Mouse (Mus musculus) forebrain, embryonic 12.5 days (tissue): Measurements from ENCODE around the gene Gm2115. TPM values are rescaled to one million over a fixed set of nuclear protein-coding genes. Genes with fewer than 3 reads are reported as not detected.
A peak's percentile ranks its signal among the peaks of the same experiment; 100 is the strongest.

Experiments used
- ATAC-seq: fragments of 200-750 bp; cut with Nextera tagmentation; 2 replicates; pipeline ENCODE4 v1.8.0; 2017; ENCODE audit warnings: moderate TSS enrichment; ENCODE audit not compliant: low FRiP score
- H3K27ac ChIP-seq: fragments of 300-500 bp; sonication (generic); 2 replicates; pipeline ENCODE4 v1.5.1; 2016; ENCODE audit warnings: mild to moderate bottlenecking
- H3K27me3 ChIP-seq: fragments of 300-500 bp; sonication (generic); 2 replicates; pipeline ENCODE4 v1.6.1; 2016; ENCODE audit warnings: mild to moderate bottlenecking
- H3K36me3 ChIP-seq: fragments of 300-500 bp; sonication (generic); replicated peaks from 2 replicates; pipeline ENCODE4 v1.6.1; 2016; ENCODE audit warnings: mild to moderate bottlenecking
- H3K4me1 ChIP-seq: fragments of 300-500 bp; sonication (generic); 2 replicates; pipeline ENCODE4 v1.6.1; 2016
- H3K4me2 ChIP-seq: fragments of 300-500 bp; sonication (generic); 2 replicates; pipeline ENCODE4 v1.6.1; 2016; ENCODE audit warnings: mild to moderate bottlenecking, moderate library complexity
- H3K4me3 ChIP-seq: fragments of 300-500 bp; sonication (generic); replicated peaks from 2 replicates; pipeline ENCODE4 v1.5.1; 2016; ENCODE audit warnings: mild to moderate bottlenecking
- H3K9ac ChIP-seq: fragments of 300-500 bp; sonication (generic); 2 replicates; pipeline ENCODE4 v1.6.1; 2016; ENCODE audit warnings: mild to moderate bottlenecking
- H3K9me3 ChIP-seq: fragments of 300-500 bp; sonication (generic); 2 replicates; pipeline ENCODE4 v1.6.1; 2016
- WGBS: fragments of 180-500 bp; shearing (Covaris S2); methylation state at CpG from one replicate; pipeline ENCODE4 v1.1.7; 2016; 5-methylcytosine and 5-hydroxymethylcytosine counted together
- polyA plus RNA-seq: library from polyadenylated mRNA; unstranded; fragments of >200 nt; fragmentation: Nextera tagmentation; extraction: Ambion mirVana; gene quantifications from 2 replicates; pipeline ENCODE4 v1.2.1, GENCODE M21; 2016

Gm2115 gene
- polyA plus RNA-seq: 0.23 TPM in 2 replicates

GRCm38 (mm10) chr7:84528796-84529533 is at the start of gene Gm2115:
Gene Gm2115, plus strand, starts transcription at chr7:84528954.
- Histone ChIP-seq H3K9ac (peak within 1 kb of the TSS; percentile 58), H3K27ac (no peak within 1 kb of the TSS), H3K4me2 (peak within 1 kb of the TSS; percentile 96), H3K4me1 (peaks cover 7% of the 10 kb centered on the region), H3K9me3 (no peaks in the 10 kb centered on the region), H3K27me3 (peaks cover 29% of the 10 kb centered on the region), H3K4me3 (peak within 1 kb of the TSS; percentile 54), H3K36me3 (no peaks in the 10 kb centered on the region)
- ATAC-seq: peak; percentile 89
- 1% methylated on average over 52 of the region's 52 CpGs for WGBS

DNA sequence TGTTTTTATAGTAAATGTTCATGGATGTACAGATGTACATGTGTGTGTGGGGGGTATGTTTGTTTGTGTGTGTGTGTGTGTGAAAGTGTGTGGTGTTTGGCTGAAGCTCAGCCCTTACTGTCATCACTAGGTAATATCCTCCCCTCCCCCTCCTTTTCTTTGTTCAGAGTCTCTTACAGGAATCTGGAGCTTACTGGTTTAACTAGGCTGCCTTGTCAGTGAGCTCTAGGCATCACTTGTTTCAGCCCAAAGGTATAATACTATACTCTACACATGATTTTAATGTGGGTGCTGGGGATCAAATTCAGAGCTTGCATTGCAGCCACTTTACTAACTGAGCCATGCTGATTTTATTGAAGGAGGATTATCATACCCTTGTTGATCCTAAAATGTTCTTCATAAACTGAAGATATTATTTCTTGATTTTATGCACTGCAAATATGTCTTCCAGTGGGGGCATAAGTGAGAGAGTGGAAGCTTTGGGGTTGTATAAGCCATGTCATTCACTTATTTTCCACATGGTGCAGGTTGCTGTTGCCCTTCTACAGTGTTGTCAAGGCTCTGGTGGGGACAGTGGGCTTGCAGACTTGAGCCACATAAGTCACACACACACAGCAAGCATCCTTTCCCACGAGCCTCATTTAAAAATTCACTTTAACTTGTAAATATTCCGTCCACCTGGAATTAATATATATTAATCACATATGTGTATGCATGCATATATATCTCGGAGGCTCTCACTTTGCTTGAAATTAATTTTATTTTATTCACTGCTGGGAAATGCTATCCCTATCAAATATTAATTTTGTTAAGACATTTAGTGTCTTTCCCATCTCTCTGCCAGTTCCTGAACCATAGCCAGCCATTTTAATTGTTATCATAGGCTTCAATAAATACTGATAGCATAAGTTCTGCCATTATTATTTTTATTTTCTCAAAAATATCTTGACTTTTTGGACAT is 45.0 kb upstream of the Gm2115 start:
- Histone ChIP-seq H3K4me1 (no peaks in the 10 kb centered on the region), H3K4me2 (no peak overlapping the region), H3K9me3 (no peaks in the 10 kb centered on the region), H3K36me3 (no peaks in the 10 kb centered on the region), H3K9ac (no peak overlapping the region), H3K27ac (no peak overlapping the region), H3K4me3 (no peak overlapping the region), H3K27me3 (no peaks in the 10 kb centered on the region)
- ATAC-seq: no peak
- 80% methylated on average over 3 of the region's 3 CpGs for WGBS

DNA sequence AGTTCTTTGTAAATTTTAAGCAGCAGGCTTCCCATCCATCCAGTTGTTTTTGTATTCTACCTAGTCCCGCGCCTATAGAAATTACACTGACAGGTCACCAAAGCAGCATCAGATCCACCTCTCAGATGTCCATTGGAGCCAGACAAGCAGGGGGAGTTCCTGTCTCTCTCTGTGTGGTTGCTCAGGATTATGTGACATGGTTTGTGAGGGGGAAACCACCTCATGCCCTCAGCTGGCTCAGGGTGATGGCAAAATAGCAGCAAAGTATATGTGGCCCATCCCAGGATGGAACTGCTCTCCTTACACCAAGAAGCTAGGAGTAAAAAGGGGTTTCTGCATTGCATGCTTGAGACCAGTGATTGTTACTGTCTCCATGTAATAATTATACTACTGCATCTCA is 42.3 kb upstream of the Gm2115 start:
- no peaks in the 10 kb centered on the region for H3K27me3 ChIP-seq
- no peaks in the 10 kb centered on the region for H3K36me3 ChIP-seq
- H3K27ac ChIP-seq: no peak overlapping the region
- 89% methylated on average over 2 of the region's 2 CpGs for WGBS
- H3K9me3 ChIP-seq: no peaks in the 10 kb centered on the region
- H3K4me1 ChIP-seq: no peaks in the 10 kb centered on the region
- no peak overlapping the region for H3K9ac ChIP-seq
- no peak overlapping the region for H3K4me3 ChIP-seq
- ATAC-seq: no peak
- H3K4me2 ChIP-seq: no peak overlapping the region

- H3K4me3 ChIP-seq: no peak overlapping the region
- no peak overlapping the region for H3K4me2 ChIP-seq
- no peaks in the 10 kb centered on the region for H3K27me3 ChIP-seq
- H3K27ac ChIP-seq: no peak overlapping the region
- H3K36me3 ChIP-seq: no peaks in the 10 kb centered on the region
- no peak overlapping the region for H3K9ac ChIP-seq
- H3K9me3 ChIP-seq: no peaks in the 10 kb centered on the region
- H3K4me1 ChIP-seq: no peaks in the 10 kb centered on the region
- 100% methylated on average over 1 of the region's 1 CpGs for whole genome bisulfite sequencing
- ATAC-seq: no peak
Measured at GRCm38 (mm10) chr7:84503163-84503562, 25.6 kb upstream of the Gm2115 start.

- no peaks in the 10 kb centered on the region for H3K9me3 ChIP-seq
- no peak overlapping the region for H3K4me3 ChIP-seq
Measured at GRCm38 (mm10) chr7:84518533-84519198, 10.1 kb upstream of the Gm2115 start.

GRCm38 (mm10) chr7:84521329-84521728 is 7.4 kb upstream of the Gm2115 start:
- Histone ChIP-seq H3K27me3 (no peaks in the 10 kb centered on the region), H3K9me3 (no peaks in the 10 kb centered on the region), H3K9ac (no peak overlapping the region), H3K36me3 (no peaks in the 10 kb centered on the region), H3K27ac (no peak overlapping the region), H3K4me2 (no peak overlapping the region), H3K4me3 (no peak overlapping the region), H3K4me1 (no peaks in the 10 kb centered on the region)
- WGBS: 73% methylated on average over 1 of the region's 1 CpGs
- no peak for ATAC-seq

More at GRCm38 (mm10) chr7:84518533-84519198, 10.1 kb upstream of the Gm2115 start:
- Histone ChIP-seq H3K36me3 (no peaks in the 10 kb centered on the region), H3K4me2 (no peak overlapping the region), H3K4me1 (no peaks in the 10 kb centered on the region), H3K27ac (no peak overlapping the region), H3K27me3 (no peaks in the 10 kb centered on the region), H3K9ac (no peak overlapping the region)
- ATAC-seq: no peak

DNA sequence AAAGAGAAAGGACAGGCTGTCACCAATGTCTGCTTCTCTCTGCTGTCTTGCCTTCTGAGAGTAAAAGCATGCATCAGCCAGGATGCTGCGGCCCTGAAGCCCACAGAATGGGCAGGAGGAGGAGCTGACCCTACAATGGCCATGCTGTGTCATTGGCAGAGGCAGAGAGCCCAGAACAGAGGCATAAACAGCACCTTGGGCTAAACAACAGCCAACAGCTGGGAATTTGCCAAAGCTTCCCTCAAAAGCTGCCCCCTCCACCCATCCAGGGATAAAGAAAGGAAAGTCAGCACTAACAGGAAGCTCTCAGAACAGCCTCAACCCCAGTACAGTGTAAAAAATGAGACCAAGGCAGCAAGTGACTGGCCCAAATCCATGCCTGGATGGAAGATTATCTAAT is 6.3 kb upstream of the Gm2115 start:
- Histone ChIP-seq H3K4me2 (no peak overlapping the region), H3K27me3 (0 out of 2 replicates have a peak, but pooled peaks cover 4% of the 10 kb centered on the region), H3K27ac (no peak overlapping the region), H3K9ac (no peak overlapping the region), H3K4me1 (no peaks in the 10 kb centered on the region), H3K9me3 (no peaks in the 10 kb centered on the region), H3K4me3 (no peak overlapping the region), H3K36me3 (no peaks in the 10 kb centered on the region)
- 26% methylated on average over 1 of the region's 1 CpGs for WGBS
- ATAC-seq: no peak

- Histone ChIP-seq H3K4me1 (peaks cover 7% of the 10 kb centered on the region), H3K9ac (no peak overlapping the region), H3K4me2 (no peak overlapping the region), H3K9me3 (no peaks in the 10 kb centered on the region), H3K27me3 (peaks cover 27% of the 10 kb centered on the region), H3K36me3 (no peaks in the 10 kb centered on the region), H3K27ac (no peak overlapping the region), H3K4me3 (no peak overlapping the region)
- ATAC-seq: no peak
- WGBS: 58% methylated on average over 1 of the region's 1 CpGs
Measured at GRCm38 (mm10) chr7:84526171-84526570, 2.6 kb upstream of the Gm2115 start.

DNA sequence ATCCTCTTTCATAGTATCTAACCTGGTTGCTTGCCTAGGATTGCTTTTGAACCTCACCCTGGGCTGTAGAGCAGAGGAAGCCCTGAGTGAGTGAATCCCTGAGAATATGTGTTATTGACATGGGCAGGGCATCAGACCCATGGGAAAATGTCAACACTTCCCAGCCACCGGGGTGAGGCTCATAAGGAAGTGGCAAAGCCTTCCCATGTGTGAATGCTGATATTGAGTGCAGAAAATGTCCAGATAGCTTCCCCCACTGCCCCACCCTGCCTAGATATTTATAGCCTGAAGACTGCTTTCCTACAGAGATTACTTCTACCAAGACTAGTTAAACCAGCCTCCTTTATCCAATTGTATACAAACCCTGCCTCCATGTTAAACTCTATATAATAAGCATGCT is 4.0 kb downstream of the Gm2115 start:
- no peak overlapping the region for H3K4me3 ChIP-seq
- peaks cover 22% of the 10 kb centered on the region for H3K27me3 ChIP-seq
- ATAC-seq: no peak
- H3K36me3 ChIP-seq: no peaks in the 10 kb centered on the region
- no peak overlapping the region for H3K4me2 ChIP-seq
- peaks cover 7% of the 10 kb centered on the region for H3K4me1 ChIP-seq
- H3K27ac ChIP-seq: no peak overlapping the region
- H3K9ac ChIP-seq: no peak overlapping the region
- H3K9me3 ChIP-seq: no peaks in the 10 kb centered on the region
- WGBS: 82% methylated on average over 1 of the region's 1 CpGs

DNA sequence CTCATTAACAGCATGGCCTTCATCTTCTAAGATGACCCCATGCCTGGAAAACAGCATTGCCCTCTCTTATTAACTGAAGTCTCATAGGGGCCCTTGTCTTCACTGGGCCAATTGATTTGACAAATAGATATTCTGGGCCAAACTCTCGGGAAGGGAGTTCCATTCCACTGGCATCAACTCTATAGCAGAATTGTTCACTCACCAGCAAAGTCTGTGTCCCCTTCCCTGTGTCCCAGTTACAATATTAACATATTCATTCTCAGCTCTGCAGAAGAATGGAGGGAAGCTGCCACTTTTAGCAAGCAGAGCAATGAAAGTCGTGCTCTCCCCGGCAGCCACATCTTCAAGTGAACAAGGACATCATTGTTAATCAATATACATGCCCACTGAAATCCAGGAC is 5.9 kb downstream of the Gm2115 start:
- Histone ChIP-seq H3K27me3 (peaks cover 10% of the 10 kb centered on the region; the same call in 1 of the 2 replicates), H3K4me1 (no peaks in the 10 kb centered on the region), H3K27ac (no peak overlapping the region), H3K4me2 (no peak overlapping the region), H3K9me3 (no peaks in the 10 kb centered on the region), H3K9ac (no peak overlapping the region), H3K36me3 (no peaks in the 10 kb centered on the region), H3K4me3 (no peak overlapping the region)
- no peak for ATAC-seq
- WGBS: 70% methylated on average over 3 of the region's 3 CpGs

- Histone ChIP-seq H3K27me3 (no peaks in the 10 kb centered on the region), H3K27ac (no peak overlapping the region), H3K4me3 (no peak overlapping the region), H3K9me3 (no peaks in the 10 kb centered on the region), H3K4me2 (no peak overlapping the region), H3K4me1 (no peaks in the 10 kb centered on the region), H3K36me3 (no peaks in the 10 kb centered on the region), H3K9ac (no peak overlapping the region)
- ATAC-seq: no peak
- WGBS: 86% methylated on average over 4 of the region's 4 CpGs
Measured at GRCm38 (mm10) chr7:84544946-84545345, 16.2 kb downstream of the Gm2115 start.

- H3K9me3 ChIP-seq: no peaks in the 10 kb centered on the region
- H3K9ac ChIP-seq: no peak overlapping the region
- 86% methylated on average over 4 of the region's 4 CpGs for WGBS
- H3K27me3 ChIP-seq: no peaks in the 10 kb centered on the region
- ATAC-seq: no peak
- H3K27ac ChIP-seq: no peak overlapping the region
- H3K36me3 ChIP-seq: no peaks in the 10 kb centered on the region
- H3K4me2 ChIP-seq: no peak overlapping the region
- H3K4me1 ChIP-seq: no peaks in the 10 kb centered on the region
- H3K4me3 ChIP-seq: no peak overlapping the region
Measured at GRCm38 (mm10) chr7:84546667-84547066, 17.9 kb downstream of the Gm2115 start.
